Mouse (Mus musculus): ENCODE measurements around the gene Krtap27-1. TPM values are rescaled to one million over a fixed set of nuclear protein-coding genes. Genes with fewer than 3 reads are reported as not detected.

Gene Krtap27-1
- polyA plus RNA-seq (2014; fragmentation: Illumina TruSeq; extraction: RNeasy Lipid Tissue Mini Kit (QIAGEN cat#74804); ENCODE audit: low read depth, low replicate concordance), result not detected

GRCm38 (mm10) chr16:88671571-88671970 lies at the start of gene Krtap27-1:
Gene Krtap27-1 (minus strand): TSS chr16:88671671.

GRCm38 (mm10) chr16:88707496-88708012 lies 36.1 kb upstream of the Krtap27-1 start, which contains the start of gene 2310061N02Rik:
Gene 2310061N02Rik (minus strand): TSS chr16:88707962.

GRCm38 (mm10) chr16:88647358-88647846 lies 24.1 kb downstream of the Krtap27-1 start, which contains the start of gene Krtap26-1:
Gene Krtap26-1 (minus strand): TSS chr16:88647796.

GRCm38 (mm10) chr16:88627566-88627965 lies 43.9 kb downstream of the Krtap27-1 start, which contains the start of gene 2310079G19Rik:
Gene 2310079G19Rik (minus strand): TSS chr16:88627666.

Other genes starting within 250 kb of the Krtap27-1 start
- gene Cldn17, start 164.7 kb downstream of the Krtap27-1 start, polyA plus RNA-seq (2014; fragmentation: Illumina TruSeq; extraction: RNeasy Lipid Tissue Mini Kit (QIAGEN cat#74804); ENCODE audit: low read depth, low replicate concordance), result not detected
- 46.2 TPM for gene Cldn8, start 108.5 kb downstream of the Krtap27-1 start, polyA plus RNA-seq (2014; fragmentation: Illumina TruSeq; extraction: RNeasy Lipid Tissue Mini Kit (QIAGEN cat#74804); ENCODE audit: low read depth, low replicate concordance)
- gene Krtap24-1, start 59.4 kb downstream of the Krtap27-1 start, polyA plus RNA-seq (2014; fragmentation: Illumina TruSeq; extraction: RNeasy Lipid Tissue Mini Kit (QIAGEN cat#74804); ENCODE audit: low read depth, low replicate concordance), result not detected
- not detected for gene 2310079G19Rik, start 44.0 kb downstream of the Krtap27-1 start, polyA plus RNA-seq (2014; fragmentation: Illumina TruSeq; extraction: RNeasy Lipid Tissue Mini Kit (QIAGEN cat#74804); ENCODE audit: low read depth, low replicate concordance)
- gene Krtap26-1, start 23.9 kb downstream of the Krtap27-1 start, polyA plus RNA-seq (2014; fragmentation: Illumina TruSeq; extraction: RNeasy Lipid Tissue Mini Kit (QIAGEN cat#74804); ENCODE audit: low read depth, low replicate concordance), result not detected
- gene 2310061N02Rik, start 36.3 kb upstream of the Krtap27-1 start, polyA plus RNA-seq (2014; fragmentation: Illumina TruSeq; extraction: RNeasy Lipid Tissue Mini Kit (QIAGEN cat#74804); ENCODE audit: low read depth, low replicate concordance), result not detected
- not detected for gene Krtap13-1, start 57.2 kb upstream of the Krtap27-1 start, polyA plus RNA-seq (2014; fragmentation: Illumina TruSeq; extraction: RNeasy Lipid Tissue Mini Kit (QIAGEN cat#74804); ENCODE audit: low read depth, low replicate concordance)
- gene Krtap13, start 80.0 kb upstream of the Krtap27-1 start, polyA plus RNA-seq (2014; fragmentation: Illumina TruSeq; extraction: RNeasy Lipid Tissue Mini Kit (QIAGEN cat#74804); ENCODE audit: low read depth, low replicate concordance), result not detected
- gene 2310034C09Rik, start 87.2 kb upstream of the Krtap27-1 start, polyA plus RNA-seq (2014; fragmentation: Illumina TruSeq; extraction: RNeasy Lipid Tissue Mini Kit (QIAGEN cat#74804); ENCODE audit: low read depth, low replicate concordance), result not detected
- gene 2310057N15Rik, start 102.5 kb upstream of the Krtap27-1 start, polyA plus RNA-seq (2014; fragmentation: Illumina TruSeq; extraction: RNeasy Lipid Tissue Mini Kit (QIAGEN cat#74804); ENCODE audit: low read depth, low replicate concordance), result not detected
- gene Gm5965, start 106.2 kb upstream of the Krtap27-1 start, polyA plus RNA-seq (2014; fragmentation: Illumina TruSeq; extraction: RNeasy Lipid Tissue Mini Kit (QIAGEN cat#74804); ENCODE audit: low read depth, low replicate concordance), result not detected
- not detected for gene Gm20741, start 140.5 kb upstream of the Krtap27-1 start, polyA plus RNA-seq (2014; fragmentation: Illumina TruSeq; extraction: RNeasy Lipid Tissue Mini Kit (QIAGEN cat#74804); ENCODE audit: low read depth, low replicate concordance)
- gene Krtap15, start 148.5 kb upstream of the Krtap27-1 start, polyA plus RNA-seq (2014; fragmentation: Illumina TruSeq; extraction: RNeasy Lipid Tissue Mini Kit (QIAGEN cat#74804); ENCODE audit: low read depth, low replicate concordance), result not detected
- gene Krtap14, start 154.5 kb upstream of the Krtap27-1 start, polyA plus RNA-seq (2014; fragmentation: Illumina TruSeq; extraction: RNeasy Lipid Tissue Mini Kit (QIAGEN cat#74804); ENCODE audit: low read depth, low replicate concordance), result not detected
- not detected for gene Krtap19-1, start 197.7 kb upstream of the Krtap27-1 start, polyA plus RNA-seq (2014; fragmentation: Illumina TruSeq; extraction: RNeasy Lipid Tissue Mini Kit (QIAGEN cat#74804); ENCODE audit: low read depth, low replicate concordance)
- gene Krtap19-2, start 202.6 kb upstream of the Krtap27-1 start, polyA plus RNA-seq (2014; fragmentation: Illumina TruSeq; extraction: RNeasy Lipid Tissue Mini Kit (QIAGEN cat#74804); ENCODE audit: low read depth, low replicate concordance), result not detected
- not detected for gene Krtap19-3, start 206.4 kb upstream of the Krtap27-1 start, polyA plus RNA-seq (2014; fragmentation: Illumina TruSeq; extraction: RNeasy Lipid Tissue Mini Kit (QIAGEN cat#74804); ENCODE audit: low read depth, low replicate concordance)
- not detected for gene Krtap19-4, start 213.4 kb upstream of the Krtap27-1 start, polyA plus RNA-seq (2014; fragmentation: Illumina TruSeq; extraction: RNeasy Lipid Tissue Mini Kit (QIAGEN cat#74804); ENCODE audit: low read depth, low replicate concordance)
- gene Krtap19-5, start 224.8 kb upstream of the Krtap27-1 start, polyA plus RNA-seq (2014; fragmentation: Illumina TruSeq; extraction: RNeasy Lipid Tissue Mini Kit (QIAGEN cat#74804); ENCODE audit: low read depth, low replicate concordance), result not detected

All from adipose tissue, adult 10 weeks (tissue).